Mouse (Mus musculus) cortical plate, adult 2 months (tissue): ENCODE data around the gene Batf. TPM values are rescaled to one million over a fixed set of nuclear protein-coding genes. Genes with fewer than 3 reads are reported as not detected.

Source experiments
- H3K27ac ChIP-seq: fragments of 200-500 bp; 2 replicates; pipeline ENCODE4 v1.5.1; 2012; ENCODE audit warnings: low read length, control low read depth, inconsistent platforms; ENCODE audit not compliant: insufficient read depth
- H3K4me1 ChIP-seq: fragments of 200-500 bp; 2 replicates; pipeline ENCODE4 v1.6.1; 2011; ENCODE audit warnings: low read length; ENCODE audit not compliant: control insufficient read depth, insufficient read depth
- H3K4me3 ChIP-seq: fragments of 200-500 bp; 2 replicates; pipeline ENCODE4 v1.5.1; 2011; ENCODE audit warnings: mild to moderate bottlenecking, low read length, control low read depth; ENCODE audit not compliant: insufficient read depth
- CTCF ChIP-seq: fragments of 200-500 bp; IDR thresholded peaks from 2 replicates; pipeline ENCODE4 v1.5.1; 2011; ENCODE audit warnings: mild to moderate bottlenecking, control low read depth, low read length; ENCODE audit not compliant: insufficient read depth; ENCODE audit errors: extremely low read depth
- POLR2A ChIP-seq: fragments of 200-500 bp; IDR thresholded peaks from 2 replicates; pipeline ENCODE4 v1.6.1; 2011; ENCODE audit warnings: mild to moderate bottlenecking, low read length, control low read depth; ENCODE audit not compliant: insufficient read depth; ENCODE audit errors: extremely low read depth
- polyA plus RNA-seq: library from polyadenylated mRNA; depleted of rRNA; stranded (reverse); fragments of >200 nt; gene quantifications from 2 replicates; pipeline ENCODE4 v1.2.3, GENCODE M21; 2012; rRNA removed

Gene Batf
- polyA plus RNA-seq, 1 experiment = 0.94 TPM

DNA sequence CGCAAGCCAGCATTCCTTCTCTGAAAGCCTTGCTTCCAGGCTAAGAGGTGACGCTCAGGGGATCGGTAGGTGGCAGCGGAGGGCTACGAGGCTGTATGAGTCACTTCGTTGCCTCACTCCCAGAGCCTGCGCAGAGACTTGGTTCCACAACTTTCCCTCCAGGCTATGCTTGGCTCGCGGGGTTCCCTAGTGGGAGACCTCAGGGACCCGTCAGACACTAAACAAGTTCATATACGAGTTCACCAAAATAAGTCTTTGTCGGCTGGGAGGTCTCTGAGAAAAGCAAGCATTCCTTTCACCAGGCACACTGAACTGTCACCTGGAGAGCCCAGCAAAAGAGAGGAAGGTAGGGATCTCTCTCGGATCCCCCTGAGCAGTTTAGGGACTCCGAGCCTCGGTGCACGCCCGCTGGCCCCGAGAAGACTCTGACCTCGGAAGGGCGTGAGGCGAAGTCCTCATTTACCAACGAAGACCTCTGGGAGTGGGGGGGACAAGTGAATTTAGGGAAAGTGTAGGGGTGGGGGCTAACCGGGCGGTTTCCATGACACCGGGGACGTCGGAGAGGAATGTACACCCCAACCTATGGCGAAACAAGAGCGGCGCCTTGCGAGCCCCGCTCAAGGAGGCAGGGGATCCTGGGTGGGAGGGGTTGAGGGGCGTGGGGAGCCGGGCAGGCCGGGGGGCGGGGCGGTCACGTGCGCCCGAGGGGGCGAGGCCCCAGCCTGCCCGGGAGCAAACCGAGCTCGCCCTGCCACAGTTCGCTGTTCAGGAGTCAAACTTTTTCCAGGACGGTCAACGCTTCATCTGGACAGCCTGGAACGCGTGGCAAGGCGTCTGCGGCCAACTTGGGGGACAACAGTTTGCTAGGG lies 59.6 kb downstream of the Batf start, which contains the start of gene Flvcr2:
TSS of gene Flvcr2 (plus strand) at position 713 of the 869 bp plus-strand sequence.
- 0 out of 2 replicates have a peak, but pooled peaks have one; percentile 15 for TF ChIP-seq POLR2A
- TF ChIP-seq CTCF = peak; percentile 88
- Histone ChIP-seq H3K4me3 (peak within 1 kb of the TSS; percentile 53), H3K27ac (no peak within 1 kb of the TSS), H3K4me1 (no peaks in the 10 kb centered on the region)

DNA sequence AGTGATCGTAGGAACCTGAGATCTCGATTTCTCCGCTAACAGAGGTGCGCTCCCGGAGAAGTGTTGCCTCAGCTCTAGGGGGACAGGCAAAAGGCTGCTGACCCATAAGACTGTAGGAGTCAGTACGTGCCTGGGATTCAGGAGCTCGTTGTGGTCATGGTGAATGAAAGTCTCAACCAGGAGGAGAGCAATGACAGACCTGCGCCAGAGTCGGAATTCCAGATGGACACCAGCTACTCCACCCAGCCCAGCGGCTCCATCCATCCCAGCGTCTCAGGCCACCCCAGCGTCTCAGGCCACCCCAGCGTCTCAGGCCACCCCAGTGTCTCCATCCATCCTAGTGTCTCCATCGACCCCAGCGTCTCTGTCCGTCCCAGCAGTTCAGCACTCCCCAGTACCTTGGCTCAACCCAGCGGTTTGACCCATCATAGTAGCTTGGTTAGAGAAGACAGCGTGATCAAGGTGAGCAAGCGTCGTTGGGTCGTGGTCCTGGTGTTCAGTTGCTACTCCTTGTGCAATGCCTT lies 60.3 kb downstream of the Batf start:
- no peaks in the 10 kb centered on the region for H3K4me1 ChIP-seq
- H3K27ac ChIP-seq = no peak overlapping the region
- H3K4me3 ChIP-seq = peak overlapping the region; percentile 53
- no peak for TF ChIP-seq CTCF
- no peak for TF ChIP-seq POLR2A

- H3K4me1 ChIP-seq = no peaks in the 10 kb centered on the region
- peak overlapping the region; percentile 53 for H3K4me3 ChIP-seq
- H3K27ac ChIP-seq = no peak overlapping the region
- no peak for TF ChIP-seq POLR2A
Observed at GRCm38 (mm10) chr12:85747343-85747742, 60.9 kb downstream of the Batf start.

DNA sequence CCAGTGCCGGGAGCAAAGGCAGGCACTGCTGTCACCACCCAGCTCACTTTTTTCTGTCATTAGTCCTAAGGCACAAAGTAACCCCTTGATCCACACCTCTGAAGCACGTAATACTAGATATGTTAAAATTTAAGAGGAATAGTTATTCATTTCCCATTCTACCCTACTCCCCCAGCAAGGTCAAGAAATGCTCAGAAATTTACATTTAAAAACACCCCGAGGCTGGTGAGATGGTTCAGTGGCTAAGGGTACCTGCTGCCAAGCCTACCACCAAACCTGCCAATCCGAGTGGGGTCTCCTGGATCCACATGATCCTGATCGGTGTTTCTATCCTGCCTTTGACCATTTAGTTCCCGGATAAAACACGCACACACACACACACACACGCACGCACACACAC lies 63.4 kb downstream of the Batf start:
- no peak overlapping the region for H3K4me3 ChIP-seq
- H3K27ac ChIP-seq = no peak overlapping the region
- TF ChIP-seq POLR2A (no peak), CTCF (no peak)
- H3K4me1 ChIP-seq = no peaks in the 10 kb centered on the region

- TF ChIP-seq POLR2A = no peak
- no peak for TF ChIP-seq CTCF
Observed at GRCm38 (mm10) chr12:85752116-85752515, 65.6 kb downstream of the Batf start.

GRCm38 (mm10) chr12:85753223-85753622 lies 66.8 kb downstream of the Batf start:
- TF ChIP-seq POLR2A (no peak), CTCF (no peak)
- Histone ChIP-seq H3K4me1 (no peaks in the 10 kb centered on the region), H3K4me3 (no peak overlapping the region), H3K27ac (no peak overlapping the region)

More at GRCm38 (mm10) chr12:85752116-85752515, 65.6 kb downstream of the Batf start:
- Histone ChIP-seq H3K4me1 (no peaks in the 10 kb centered on the region), H3K4me3 (no peak overlapping the region), H3K27ac (no peak overlapping the region)

GRCm38 (mm10) chr12:85754611-85755265 lies 68.3 kb downstream of the Batf start:
- Histone ChIP-seq H3K4me1 (no peaks in the 10 kb centered on the region), H3K4me3 (no peak overlapping the region), H3K27ac (no peak overlapping the region)
- TF ChIP-seq CTCF = no peak
- TF ChIP-seq POLR2A = no peak

DNA sequence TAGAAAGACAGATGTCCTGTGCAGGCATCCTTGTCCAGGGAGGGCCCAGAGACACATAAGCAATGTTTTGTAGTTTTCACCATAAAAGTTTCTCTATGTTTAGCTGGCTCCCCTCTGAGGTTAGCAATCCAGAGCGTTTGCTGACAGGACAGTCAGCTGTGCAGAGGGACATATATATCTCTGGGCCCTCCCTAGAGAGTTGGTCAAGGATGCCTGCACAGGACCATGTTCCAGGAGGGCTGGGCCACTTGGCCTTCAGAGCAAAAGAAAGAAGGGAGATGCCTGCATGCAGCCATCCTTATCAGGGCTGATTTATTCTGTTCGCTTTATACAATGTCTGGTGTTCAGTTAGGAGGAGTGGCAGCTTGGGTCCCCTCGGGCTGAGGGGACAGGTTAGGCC lies 70.0 kb downstream of the Batf start:
- no peaks in the 10 kb centered on the region for H3K4me1 ChIP-seq
- H3K4me3 ChIP-seq = no peak overlapping the region
- H3K27ac ChIP-seq = peak overlapping the region; percentile 59; the same call in 1 of the 2 replicates
- TF ChIP-seq CTCF (no peak), POLR2A (no peak)

DNA sequence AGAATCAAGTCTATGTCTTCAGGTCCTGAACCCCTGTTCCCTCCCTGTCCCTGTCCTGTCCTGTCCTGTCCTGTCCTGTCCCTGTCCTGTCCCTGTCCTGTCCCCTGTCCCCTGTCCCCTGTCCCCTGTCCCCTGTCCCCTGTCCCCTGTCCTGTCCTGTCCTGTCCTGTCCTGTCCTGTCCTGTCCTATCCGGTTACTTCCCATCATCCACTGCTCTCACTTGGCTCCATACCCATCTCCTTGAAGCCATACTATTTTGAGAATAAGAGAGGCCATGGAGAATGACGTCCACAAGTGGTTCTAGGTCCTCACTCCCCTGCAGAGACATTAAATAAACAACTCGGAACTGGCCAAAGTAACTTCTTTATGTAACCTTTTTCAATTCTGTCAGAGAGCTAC lies 70.6 kb downstream of the Batf start:
- TF ChIP-seq CTCF (no peak), POLR2A (no peak)
- Histone ChIP-seq H3K27ac (peak overlapping the region; percentile 59; the same call in 1 of the 2 replicates), H3K4me1 (no peaks in the 10 kb centered on the region), H3K4me3 (no peak overlapping the region)

Other genes starting within 250 kb of the Batf start
- gene Fos, start 212.8 kb upstream of the Batf start, polyA plus RNA-seq = 24.3 and 41.8 TPM in 2 replicates
- 55.9 and 56.0 TPM in 2 replicates for gene Jdp2, start 87.6 kb upstream of the Batf start, polyA plus RNA-seq
- gene Flvcr2, start 59.9 kb downstream of the Batf start, polyA plus RNA-seq = 3.3 and 4.3 TPM in 2 replicates
- 54.5 and 59.0 TPM in 2 replicates for gene Erg28, start 137.9 kb downstream of the Batf start, polyA plus RNA-seq
- 30.6 and 31.2 TPM in 2 replicates for gene Ttll5, start 138.0 kb downstream of the Batf start, polyA plus RNA-seq